Mouse (Mus musculus) erythroblast, adult 5-6 weeks (primary cell): ENCODE measurements at regions not wholly inside any gene's neighbourhood (a gene's known extent, or its start where the extent isn't known, plus 50 kb on each side); places are given as distances from the start of the nearest gene placed in this dataset.
"Not testable (repeated sequence)": the region's sequence is repeated elsewhere in the genome, so short reads cannot be mapped to it uniquely, and the experiment has no call there.

Experiments used
- ATAC-seq: replicated peaks from 2 replicates; pipeline ENCODE4 v1.8.0; 2016; ENCODE audit warnings: moderate number of reproducible peaks, mild to moderate bottlenecking, moderate TSS enrichment, inconsistent platforms; ENCODE audit not compliant: poor library complexity, low FRiP score, severe bottlenecking

DNA sequence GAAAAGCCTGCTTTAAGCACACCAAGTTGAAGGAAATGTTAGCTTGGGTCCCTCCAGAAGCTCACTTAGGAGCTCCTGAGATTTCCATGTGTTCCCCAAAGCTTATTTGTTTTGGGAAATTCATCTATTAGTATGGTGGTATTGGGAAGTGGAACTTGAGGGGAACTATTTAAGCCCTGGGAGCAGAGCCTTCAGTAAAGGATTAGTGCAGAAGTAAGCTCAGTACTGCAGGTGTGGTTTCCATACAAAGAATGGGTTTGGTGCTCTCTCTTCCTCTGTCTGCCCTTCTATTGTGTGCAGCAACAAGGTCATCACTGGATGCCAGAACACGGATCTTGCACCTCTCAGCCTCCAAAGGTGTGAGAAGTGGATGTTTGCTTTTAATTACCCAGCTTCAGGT, 57.2 kb downstream of the Foxa2 start:
- ATAC-seq: no peak

DNA sequence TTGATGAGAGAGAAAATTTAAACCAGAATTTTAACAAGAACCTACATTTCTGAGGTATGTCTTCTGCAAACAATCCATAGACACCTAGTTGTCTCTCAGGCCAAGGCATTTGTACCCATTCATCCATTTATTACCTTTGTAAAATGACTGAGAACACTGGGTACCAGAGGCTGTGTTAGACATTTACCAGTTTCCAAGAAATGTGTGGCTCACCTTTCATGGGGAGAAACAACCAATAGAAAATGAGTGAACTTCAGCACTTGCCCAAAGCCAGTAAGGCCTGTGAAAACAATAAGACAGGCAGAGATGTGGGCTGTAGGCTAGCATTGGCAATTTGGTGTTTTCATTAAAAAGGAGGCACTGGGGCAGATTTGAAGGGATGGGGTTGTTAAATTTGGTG, 58.2 kb downstream of the Foxa2 start:
- ATAC-seq: no peak

DNA sequence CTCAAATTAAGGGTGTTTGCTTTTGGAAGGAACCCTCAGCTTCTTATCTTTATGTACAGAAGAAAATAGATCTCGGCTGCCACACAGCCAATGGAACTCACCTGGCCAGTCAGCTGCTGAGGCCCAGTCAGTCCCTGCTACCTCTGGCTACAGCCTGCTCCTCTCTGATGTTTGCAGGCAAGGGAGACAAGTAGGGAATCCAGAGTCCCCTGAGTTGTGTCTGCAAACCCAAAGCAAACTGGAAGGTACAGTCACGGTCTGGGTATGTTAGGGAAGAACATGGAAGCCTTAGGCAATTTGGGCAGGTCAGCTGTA, 61.6 kb downstream of the Foxa2 start:
- no peak for ATAC-seq

DNA sequence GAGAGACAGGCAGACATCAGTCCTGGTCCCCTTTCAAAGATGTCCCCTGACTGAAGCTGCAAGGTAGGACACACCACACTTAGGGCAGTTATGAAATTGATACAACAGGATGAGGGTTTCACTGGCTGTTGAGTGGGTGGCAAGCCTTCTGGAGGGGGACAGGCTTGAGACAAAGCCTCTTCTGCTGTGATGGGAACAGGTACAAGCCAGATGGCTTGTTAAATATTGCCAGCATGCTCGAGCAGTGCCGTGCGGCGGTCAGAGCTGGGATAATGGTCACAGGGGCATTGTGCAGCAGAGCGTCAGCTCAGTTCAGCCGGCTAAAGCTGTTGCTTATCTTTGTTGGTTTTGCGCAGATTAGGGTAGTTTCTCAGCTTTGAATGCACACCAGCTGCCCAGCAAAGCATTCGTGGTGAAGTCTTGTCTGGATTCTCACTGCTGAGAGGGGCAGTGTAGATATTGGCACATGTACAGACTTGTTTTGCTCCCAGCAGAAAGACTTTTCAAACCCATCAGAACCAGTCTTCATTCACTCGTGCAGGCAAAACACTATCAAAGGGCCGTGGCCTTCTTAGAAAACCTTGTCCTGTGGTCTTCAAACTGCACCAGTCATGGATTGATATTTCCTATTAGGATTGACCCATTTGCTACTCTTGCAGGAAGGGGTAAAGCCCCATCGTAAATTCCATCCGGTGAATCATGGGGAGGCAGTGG, 62.1 kb downstream of the Foxa2 start:
- ATAC-seq: no peak

DNA sequence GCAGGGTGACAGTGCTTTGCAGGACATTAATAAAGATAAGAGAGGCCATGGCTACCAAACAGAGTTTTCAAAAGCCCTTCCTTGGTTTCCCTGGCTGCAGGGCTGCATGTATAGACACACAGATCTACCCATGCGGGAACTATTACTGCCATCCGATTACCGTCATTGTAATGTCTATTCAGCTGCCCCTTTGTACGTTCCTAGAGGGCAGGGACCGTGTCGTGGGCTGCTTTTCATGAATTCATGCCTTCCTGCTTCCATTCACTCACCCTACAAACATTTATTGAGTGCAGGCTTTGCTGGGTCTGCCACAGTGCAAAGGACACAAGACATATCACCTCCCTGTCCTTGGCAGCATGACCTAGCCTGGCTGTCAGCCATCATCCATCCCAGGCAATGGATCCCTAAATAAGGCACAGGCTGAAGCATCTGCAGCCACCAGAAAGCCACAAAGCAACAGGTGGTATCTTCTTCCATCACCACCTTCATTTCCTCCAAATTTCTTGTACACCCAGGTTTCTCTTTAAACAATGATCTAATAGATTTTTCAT, 65.8 kb downstream of the Foxa2 start:
- no peak for ATAC-seq

DNA sequence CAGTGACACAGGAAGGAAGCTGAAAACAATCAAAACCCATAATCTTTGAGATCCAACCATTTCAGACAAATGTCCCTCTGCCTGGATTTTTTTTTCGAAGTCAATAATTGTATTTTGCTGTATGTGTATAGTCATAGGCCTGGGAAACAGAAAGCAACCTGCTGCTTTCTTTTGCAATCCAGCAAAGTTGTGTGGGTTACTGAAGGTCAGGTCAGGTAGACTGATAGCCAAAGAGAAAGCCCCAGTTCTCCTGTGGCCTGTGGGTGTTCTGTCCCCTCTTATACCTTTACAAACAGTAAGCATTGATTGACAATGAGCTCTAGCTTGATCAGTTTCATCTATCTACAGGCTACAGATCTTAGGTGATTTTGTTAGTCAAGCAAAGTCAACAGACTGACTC, 66.4 kb downstream of the Foxa2 start:
- ATAC-seq: no peak

DNA sequence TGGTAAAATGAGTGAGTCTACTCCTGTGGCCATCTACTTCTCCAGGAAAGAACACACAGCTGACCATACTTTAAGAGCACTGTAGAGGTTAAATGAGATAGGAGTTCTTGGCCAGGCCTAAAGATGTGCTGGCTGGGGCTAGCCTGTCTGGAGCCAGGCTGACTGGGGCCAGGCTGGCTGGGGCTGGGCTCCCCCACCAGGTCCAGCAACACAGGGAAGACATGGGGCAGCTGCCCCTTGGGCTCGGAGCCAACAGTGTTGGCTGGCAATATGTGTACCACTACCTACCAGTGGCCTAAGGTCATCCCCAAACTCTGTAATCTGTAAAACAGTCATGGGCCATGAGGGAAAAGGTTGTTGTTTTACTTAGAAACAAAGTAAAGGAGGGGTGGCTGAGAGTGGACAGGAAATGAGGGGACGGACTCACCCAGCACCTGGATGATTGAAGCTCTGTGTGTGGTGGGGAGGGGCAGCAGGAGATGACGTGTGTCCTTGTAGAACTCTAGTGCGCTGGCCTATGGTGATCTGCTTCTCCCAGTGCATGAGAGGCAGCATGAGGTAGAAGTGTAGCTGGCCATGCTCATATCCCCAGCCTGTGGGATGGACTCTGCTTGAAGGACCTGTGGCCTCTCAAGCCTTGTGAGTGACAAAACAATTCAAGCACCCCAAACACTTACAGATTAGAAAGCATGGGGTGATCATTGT, 67.0 kb downstream of the Foxa2 start:
- no peak for ATAC-seq

DNA sequence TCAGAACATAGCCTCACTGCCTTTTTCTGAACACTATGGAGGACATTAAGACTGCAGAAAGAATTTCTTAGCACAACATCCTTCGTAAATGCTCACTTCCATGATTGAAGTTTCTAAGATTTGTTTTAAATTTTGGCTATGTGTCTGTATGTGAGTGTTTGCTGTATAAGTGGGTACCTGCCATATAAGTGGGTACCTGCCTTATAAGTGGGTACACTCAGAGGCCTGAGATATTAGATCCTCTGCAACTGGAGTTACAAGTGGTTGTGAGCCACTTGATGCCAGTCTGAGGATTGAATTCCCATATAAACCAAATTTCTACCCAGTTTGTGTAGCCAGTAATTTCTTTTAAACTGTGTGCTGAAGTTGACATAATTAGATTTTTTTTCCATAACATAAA, 67.8 kb downstream of the Foxa2 start:
- no peak for ATAC-seq

DNA sequence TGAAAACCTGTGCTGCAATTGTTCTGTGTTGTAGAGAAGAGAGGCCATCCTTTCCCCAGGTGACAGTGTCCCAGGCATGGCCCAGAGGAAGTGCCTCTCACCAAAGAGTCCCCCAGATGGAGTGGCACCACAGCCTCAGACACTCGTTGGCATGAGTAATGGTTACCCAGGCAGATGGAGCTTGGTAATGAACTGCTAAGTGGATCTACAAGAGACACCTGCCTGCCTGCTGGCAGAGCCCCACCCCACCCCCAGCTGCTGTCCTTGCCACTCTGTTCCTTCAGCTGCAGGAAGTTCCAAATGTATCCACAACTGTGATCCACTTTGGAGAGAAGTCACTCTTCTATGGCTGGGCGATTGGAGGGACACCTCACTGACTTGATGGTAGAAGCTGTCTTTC, 72.0 kb downstream of the Foxa2 start:
- no peak for ATAC-seq

DNA sequence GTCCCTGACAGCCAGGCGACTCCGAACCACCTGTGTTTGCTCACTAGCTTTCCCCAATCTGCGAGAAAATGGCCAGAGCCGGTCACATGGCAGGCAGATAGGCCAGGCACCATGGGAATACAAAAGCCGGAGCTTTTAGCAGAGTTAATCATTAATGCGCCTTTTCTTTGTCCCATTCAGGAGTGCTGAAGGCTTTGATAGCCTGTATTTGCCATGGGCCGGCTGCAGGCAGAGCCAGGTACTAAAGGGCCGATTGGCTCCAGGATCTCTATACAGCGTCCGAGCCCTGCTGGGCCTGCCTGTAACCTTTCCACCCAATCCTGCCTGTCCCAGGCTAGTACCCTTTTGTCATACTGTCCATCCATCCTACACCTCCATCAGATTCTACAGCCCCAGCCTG, 78.1 kb downstream of the Foxa2 start:
- ATAC-seq: no peak

DNA sequence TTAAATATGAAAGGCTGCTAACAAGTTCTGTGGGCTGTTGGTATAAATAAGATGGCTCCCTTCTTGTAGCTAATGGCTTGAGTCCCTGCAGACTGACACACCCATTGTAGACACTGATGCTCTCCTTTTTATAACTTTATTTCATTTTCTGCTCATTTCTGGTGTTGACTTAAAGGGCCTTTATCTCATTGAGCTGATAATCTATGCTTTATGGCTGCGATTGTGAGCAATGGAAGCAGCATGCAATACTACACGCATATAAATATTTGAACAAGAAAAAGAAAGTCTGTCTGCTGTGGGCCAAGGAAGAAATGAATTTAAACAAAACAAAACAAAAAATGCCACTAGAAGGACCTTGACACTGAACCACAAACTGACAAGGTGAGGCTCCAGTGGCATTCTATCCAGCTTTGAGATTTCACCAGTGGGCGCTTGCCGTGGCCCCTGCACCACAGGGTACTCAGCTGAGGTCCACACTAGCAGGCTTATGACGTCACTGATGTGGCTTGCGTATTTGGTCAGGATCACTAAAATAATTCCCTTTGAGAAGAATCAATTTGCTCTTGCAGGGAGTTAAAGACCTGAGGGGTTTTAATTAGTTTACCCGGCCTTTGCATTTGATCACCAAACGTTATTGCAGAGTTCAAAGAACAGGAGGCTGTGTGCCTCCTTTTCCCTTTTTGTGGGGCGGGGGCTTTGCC, 78.8 kb downstream of the Foxa2 start:
- ATAC-seq: no peak

DNA sequence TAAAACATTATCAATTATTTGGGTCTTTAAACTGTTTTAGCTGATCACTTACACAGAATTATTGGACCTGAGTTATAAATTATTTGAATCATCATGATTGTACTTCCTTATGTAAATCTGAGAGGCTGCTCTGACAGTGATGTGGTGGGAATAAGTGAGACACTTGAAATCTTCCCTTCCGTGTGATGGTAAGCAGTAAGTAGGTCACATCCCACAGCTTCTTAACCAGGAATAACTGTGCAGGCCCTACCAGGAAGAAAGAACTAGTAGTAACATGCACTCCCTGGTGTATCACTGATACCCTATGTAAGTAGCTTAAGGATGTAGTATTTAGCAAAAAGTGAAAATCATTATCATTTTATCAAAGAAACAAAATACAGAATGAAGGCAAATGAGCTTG, 83.5 kb downstream of the Foxa2 start:
- not testable (repeated sequence) for ATAC-seq

DNA sequence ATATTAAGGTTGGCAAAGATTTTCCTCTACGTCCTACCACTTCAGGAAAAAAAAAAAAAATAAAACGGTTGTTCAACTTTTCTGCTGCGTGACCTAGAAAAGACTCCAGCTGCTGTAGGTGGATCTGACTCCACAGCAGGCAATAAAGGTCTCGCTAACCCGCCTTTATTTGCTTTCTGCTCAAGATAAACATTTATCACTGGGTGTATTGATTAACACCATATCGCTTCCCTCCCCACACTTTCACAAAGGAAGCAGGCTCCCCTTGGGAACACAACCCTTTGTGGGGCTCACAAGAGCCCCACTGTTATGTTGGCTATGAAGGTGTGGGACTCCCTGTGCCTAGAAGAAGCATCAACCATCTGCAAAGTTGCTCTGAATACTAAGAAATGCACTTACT, 85.1 kb downstream of the Foxa2 start:
- no peak for ATAC-seq

DNA sequence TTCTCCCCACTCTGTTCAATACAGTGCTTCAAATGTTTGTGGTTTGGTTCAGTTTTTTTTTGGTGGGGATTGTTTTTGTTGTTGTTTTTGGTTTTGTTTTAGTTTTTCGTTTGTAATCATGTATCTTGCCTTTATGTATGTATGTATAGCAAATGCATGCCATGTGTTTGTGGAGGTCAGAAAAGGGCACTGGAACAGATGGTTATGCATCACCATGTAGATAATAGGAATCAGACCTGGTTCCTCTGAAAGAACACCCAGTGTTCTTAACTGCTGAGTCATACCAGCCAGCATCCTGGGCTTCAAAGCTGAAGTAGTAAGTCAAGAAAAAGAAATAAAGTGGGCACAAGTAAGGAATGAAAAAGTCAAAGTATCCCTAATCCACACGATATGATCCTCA, 92.6 kb downstream of the Foxa2 start:
- no peak for ATAC-seq

DNA sequence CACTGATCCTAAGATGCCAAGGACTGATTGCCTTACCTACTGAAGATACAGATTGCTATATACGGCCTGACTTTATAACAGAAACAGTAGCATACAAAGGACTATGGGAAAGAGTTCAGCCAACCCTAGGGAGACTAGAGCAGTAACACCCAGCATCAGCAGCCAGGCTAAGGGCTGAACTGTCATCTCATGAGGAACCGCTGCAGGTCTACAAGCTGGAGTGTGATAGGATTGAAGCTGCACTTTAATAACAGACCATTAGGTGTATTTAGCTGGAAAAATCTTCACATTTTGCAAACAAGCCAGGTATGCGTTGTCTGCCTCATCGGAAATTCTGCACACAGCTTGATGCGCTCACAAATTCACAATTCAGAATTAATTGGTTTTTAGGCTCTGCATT, 95.5 kb downstream of the Foxa2 start:
- ATAC-seq: no peak

DNA sequence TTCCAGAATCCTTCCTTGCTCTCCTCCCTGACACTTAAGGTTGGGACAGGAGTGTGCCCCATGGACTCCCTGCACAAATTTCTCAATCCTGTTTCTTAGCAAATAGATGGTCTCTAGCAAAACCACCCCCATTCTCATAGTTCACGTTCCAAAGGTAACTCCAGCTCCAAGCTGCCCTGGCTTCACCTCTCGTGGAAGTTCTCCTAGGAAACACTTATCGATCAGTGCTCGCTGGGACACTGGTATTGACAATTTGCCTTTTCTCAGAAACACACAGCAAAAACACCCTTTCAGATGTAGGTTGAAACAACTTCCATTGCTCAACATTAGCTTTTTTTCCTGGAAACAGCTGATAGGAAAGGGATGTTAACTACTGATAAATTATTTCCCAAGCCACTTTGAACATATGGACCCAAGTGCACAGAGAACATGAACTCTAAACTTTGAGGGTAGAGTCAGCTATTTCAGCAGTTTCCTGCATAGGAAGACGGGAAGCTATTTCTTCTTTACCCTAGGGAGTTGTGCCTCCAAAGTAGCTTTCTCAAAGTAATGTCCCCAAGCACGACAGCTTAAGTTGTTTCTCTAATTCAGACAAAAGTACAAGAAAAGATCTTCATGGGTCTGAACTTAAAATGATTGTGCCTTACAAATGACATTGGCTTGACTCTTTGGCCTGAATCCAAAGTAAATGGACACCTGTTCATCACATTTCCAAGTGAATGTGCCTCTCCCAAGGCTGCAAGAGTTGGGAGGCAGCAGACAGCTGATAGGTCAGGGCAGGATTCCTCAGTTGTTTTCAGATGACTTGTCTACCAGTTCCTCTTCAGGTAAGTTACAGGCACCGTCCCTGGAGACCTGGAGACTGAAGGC, 102.4 kb downstream of the Foxa2 start:
- no peak for ATAC-seq

DNA sequence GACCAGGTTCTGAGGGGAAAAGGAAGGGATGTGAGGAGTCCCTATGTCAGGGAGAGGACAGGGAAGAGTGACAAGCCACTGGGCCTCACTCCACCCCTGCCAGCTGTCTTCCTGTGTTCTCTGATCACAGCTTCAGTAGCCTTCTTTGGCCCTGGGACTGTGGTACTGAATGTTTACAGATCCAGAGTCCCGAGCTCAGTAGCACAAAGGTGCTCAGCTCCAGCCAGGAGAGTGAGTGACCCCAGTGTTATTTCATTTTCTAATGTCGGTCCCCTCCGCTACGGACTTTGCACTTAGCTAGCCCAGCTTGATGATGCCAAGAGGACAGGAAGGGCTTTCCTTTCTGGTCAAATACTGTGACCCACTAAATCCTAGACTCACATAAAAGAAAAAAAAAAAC, 104.2 kb downstream of the Foxa2 start:
- no peak for ATAC-seq

DNA sequence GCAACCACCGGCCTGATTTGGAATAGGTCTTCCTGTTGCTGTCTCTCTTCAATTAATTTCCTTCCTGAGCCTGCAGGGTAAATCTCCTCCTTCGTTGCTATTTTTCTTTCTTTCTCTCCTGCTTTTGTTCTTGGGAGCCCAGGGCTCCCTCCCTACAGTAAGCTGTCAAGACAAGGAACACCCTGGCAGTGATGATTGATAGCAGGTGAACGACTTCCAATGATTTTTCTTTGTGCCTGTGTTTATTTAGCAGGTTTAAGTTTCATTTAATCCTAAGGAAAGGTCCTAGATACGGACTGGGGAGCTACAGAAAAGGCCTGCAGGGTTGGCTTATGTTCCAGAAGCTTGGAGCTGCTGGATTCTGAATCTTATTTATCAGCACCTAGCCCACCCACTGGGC, 105.5 kb downstream of the Foxa2 start:
- ATAC-seq: no peak

DNA sequence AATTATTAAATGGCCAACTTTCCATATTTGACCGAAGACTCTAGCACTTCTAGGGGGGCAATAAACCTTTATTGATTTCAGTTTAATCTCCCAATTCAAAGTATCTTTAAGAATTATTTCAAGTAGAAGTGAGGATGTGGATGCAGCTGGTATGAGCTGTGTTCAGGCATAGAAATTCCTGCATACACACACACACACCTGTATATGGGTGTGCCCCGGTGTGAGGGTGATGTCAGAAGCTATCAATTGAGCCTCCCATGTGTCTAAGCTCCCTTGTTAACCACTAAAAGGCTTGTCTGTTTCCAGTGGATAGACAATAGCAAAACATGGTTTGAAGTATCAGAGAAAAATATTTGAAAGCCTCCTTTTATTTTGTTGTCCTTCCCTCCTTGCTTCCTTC, 114.3 kb downstream of the Foxa2 start:
- ATAC-seq: no peak

DNA sequence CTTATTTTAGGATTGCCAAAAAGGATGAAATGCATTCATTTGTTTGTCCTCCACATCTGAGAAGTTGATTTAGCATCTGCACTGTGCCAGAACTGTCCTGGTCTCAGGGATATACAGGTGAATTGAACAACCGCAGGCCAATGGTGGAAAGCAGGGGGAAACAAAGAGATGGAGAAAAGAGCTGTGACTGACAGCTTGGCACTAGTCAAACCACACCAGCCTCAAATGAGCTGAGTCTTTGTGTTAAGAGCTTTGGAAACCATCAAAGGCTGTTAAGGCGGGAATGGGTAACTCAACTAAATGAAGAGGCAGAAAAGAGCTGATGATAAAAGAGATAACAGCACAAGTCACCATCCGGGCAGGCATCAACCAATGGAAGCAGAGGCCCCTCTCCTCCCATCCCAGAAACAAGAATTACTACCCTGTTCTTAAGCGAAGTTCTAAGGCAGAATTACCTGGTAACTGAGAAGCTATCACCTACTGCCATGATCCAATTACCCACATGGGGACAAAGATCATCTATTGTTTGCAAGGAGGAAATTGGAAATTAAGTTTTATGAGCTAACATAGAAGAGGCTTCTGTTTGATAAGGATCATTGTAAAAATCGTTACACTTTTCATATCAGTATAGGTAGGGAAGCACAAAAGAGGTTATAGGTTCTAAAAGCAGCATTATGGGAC, 117.6 kb downstream of the Foxa2 start:
- ATAC-seq: no peak
